Mouse (Mus musculus) regulatory T cell (primary cell): ENCODE measurements around the gene Hydin.

Source experiments
- in situ Hi-C: fragments of 300-600 bp; cut with MboI, MseI; formaldehyde crosslinking; loops from one replicate; pipeline ENCODE4 v1.15.1; 2025; ENCODE audit warnings: high pct_unique_total_duplicates

Gene Hydin

DNA sequence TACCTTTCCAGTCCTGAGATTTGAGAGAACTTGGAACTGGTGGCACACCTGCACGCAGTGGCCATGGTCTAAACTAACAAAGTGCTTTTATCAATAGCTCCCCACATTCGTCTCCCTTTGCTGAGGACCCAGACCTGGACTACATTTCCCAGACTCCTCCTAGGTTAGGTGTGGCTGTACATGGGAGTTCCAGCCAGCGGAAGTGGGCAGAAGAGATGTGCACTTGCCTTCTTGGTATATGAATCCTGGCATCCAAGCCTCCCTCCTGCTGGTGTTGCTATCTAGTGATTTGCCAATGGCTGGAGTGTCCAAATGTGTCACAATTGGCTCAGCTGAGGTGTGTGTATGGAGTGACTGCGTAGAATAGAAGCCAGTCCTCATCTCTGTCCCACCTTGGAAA lies 173.8 kb downstream of the Hydin start:
- in situ Hi-C loops, result no loop called here

DNA sequence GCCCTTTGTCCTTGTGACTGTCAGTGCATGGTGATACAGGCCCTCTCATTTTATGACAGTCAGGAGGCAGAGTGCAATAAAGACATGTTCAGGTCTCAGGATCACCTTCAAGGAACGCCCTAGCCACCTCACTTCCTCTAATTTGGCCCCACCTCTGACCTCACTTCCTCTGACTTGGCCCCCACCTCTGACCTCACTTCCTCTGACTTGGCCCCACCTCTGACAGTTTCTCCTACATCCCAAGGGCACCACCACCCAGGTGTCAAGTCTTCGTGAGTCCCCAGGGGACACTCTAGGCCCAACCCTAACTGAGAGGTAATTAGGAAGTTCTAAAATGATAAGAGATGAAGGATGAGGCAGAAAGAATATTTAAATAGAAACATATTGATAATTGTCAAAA lies 177.5 kb downstream of the Hydin start:
- in situ Hi-C loops, result no loop called here

GRCm38 (mm10) chr8:110450463-110450862 lies 183.7 kb downstream of the Hydin start:
- in situ Hi-C loops, result no loop called here

- in situ Hi-C loops, result no loop called here
Observed at GRCm38 (mm10) chr8:110454466-110454865, 187.7 kb downstream of the Hydin start.

- in situ Hi-C loops, result no loop called here
Observed at GRCm38 (mm10) chr8:110457424-110457823, 190.6 kb downstream of the Hydin start.

DNA sequence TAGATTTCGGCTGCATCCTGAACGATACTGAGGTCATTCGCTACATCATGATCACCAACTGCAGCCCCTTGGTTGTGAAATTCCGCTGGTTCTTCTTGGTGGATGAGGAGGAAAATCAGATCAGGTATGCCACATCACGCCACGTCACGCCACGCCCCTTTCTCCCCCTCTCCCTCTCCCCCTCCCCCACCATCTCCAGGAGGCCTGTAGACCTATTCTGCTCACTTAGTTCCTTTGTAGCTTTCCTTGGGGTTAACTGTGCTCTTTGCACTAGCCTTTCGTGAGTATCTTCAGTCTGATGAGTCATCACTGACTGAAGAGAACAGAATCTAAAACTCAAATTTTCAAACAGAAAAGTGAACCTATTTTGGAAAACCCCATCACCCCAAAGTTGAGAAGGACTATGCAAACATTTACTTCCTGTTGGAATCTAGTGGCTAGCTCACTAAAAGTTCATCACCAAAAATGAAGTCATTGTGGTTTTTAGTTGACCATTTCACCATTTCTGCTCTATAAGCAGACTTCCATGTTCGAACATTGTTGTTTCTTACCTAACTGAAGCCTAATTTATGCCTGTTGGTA lies 195.9 kb downstream of the Hydin start:
- in situ Hi-C loops, result no loop called here

DNA sequence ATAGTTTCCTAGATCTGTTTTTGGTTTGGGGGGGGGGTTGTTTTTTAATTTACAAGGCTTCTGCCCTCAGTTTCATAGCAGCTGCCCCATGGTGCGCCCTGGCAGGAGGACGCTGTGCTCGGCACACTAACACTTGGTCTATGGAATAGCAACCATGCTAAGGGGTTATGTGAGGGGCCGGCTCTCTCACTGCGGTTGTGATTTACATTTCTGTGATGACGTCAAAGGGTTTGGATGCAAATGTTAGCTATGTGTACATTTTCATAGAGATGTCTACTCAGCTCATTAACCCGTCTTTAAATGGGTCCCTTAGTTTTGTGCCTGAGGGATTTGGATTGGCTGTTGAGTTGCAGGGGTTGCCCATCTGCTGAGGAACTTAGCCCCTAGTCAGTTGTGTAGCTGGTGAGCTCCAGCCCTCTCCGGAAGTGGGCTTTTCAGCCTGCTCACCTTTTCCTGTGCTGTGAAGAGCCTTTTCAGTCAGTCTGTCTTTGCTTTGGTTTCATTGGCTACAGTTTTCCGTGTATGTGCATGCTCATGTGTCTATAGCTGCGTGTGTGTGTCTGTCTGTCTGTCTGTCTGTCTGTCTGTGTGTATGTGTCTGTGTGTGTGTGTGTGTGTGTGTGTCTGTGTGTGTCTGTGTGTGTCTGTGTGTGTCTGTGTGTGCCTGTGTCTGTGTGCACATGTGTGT lies 197.1 kb downstream of the Hydin start:
- in situ Hi-C loops, result no loop called here

DNA sequence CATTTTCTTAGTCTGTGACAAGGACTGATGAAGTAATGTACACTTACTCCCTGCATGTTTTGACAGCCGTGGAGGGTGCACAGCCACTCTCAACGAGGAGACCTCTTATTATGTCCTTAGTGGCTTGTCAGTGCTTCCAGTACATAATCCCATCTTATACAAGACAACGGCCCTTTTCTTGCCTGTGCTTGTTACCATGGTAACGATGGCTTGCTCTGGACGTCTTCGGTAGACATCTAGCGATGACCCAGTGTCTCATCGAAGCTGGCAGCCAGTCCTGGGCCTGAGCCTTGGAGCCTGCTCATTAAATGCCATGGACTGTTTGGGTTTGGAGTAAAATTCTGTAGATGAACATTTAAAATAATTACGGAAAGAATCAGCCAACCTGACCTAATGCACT lies 198.8 kb downstream of the Hydin start:
- in situ Hi-C loops, result no loop called here

DNA sequence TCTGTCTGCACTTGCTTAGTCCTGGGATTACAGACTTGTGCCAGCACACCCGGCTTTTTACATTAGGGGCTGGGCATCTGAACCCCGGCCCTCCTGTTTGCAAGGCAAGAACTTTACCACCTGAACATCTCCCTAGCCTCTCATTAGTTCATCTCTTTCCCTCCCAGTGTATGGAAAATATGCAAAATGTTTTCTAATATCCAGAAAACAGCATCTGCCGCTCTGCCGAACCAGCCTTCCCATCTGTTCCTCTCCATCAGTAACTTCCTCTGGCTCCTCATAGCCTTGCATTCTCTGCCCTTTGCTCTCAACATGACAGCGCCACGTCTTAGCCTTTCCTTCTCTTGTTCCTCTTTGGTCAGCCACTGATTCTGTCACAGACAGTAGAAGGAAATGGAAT lies 210.5 kb downstream of the Hydin start:
- in situ Hi-C loops, result loop anchor here (25.0 kb wide), 1 partner anchor 315 kb away; the partner anchor contains the start of gene Calb2

DNA sequence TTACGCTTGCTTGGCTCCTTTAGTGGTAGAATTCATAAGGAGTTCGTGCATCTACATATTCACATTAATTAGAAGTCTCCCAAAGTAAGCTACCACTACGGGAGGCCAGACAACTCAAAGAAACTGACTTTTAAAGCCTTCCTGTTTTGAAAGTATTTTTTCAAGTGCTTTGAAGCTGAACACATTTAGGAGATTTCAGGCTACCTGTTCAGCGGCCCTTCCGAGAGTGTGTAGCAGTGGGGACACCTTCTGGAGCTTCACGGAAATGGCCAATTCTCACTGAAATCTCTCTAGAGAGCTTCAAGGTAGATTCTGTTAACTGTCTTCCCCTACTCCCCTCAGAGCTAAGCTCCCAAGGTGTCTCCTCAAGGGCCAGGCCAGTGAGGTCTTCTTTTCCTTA lies 211.8 kb downstream of the Hydin start:
- in situ Hi-C loops, result loop anchor here (25.0 kb wide), 1 partner anchor 316 kb away; the partner anchor contains the start of gene Calb2

DNA sequence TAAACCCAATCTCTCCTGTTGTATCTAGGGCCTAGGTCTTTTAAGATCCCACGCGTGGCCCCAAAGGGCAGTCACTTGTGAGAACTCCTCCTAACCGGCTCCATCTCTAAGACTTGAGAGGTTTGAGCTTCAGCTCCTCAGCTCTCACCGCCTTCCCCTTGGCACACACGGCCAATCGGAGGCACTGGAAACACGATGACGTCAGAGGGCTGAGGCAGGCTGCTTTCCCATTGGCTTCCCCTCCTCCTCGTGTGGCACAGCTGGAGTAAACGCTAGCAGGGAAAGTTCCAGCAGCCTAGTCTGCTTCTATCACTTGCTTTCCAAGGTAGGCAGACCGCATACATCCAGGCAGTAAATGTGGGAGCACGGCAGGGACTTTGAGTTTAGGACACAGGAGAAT lies 212.6 kb downstream of the Hydin start:
- in situ Hi-C loops, result loop anchor here (25.0 kb wide), 1 partner anchor 317 kb away; the partner anchor contains the start of gene Calb2

- in situ Hi-C loops, result loop anchor here (25.0 kb wide), 1 partner anchor 320 kb away; the partner anchor contains the start of gene Calb2
Observed at GRCm38 (mm10) chr8:110482275-110482674, 215.5 kb downstream of the Hydin start.

DNA sequence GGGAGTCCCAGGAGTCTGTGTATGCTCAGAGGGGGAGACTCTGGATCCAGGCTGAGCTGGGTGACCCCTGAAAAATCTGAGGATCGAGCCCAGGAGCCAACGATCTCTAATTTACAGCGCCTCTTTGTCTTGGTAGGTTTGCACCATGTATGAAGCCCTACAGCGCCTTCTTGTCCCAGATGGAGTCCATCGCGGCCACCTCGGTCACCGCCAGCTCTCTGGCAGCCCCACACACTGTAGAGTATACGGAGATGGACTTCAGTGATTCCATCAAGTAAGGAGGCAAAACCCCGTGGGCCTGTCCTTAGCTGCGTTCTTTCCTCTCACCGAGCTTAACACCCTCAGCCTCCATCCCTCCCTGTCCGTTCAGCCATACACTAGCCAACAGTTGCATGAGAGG lies 218.5 kb downstream of the Hydin start:
- in situ Hi-C loops, result loop anchor here (25.0 kb wide), 1 partner anchor 323 kb away; the partner anchor contains the start of gene Calb2

- in situ Hi-C loops, result loop anchor here (25.0 kb wide), 1 partner anchor 324 kb away; the partner anchor contains the start of gene Calb2
Observed at GRCm38 (mm10) chr8:110486020-110486419, 219.2 kb downstream of the Hydin start.

DNA sequence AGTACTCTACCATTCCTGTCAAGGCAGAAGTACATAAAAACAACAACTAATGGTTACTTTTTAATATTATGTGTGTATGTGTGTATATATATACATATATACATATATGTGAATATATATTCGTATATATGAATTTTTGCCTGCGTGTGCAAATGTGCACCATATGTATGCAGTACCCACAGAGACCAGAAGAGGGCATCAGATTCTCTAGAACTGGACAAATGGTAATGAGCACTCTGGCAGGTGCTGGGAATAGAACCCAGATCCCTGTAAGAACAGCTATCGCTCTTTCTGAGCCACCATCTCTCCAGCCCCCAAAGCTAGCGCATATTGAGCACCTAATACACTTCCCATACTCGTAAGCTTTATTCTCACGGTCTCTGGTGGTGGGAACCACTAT lies 220.9 kb downstream of the Hydin start:
- in situ Hi-C loops, result loop anchor here (25.0 kb wide), 1 partner anchor 325 kb away; the partner anchor contains the start of gene Calb2

DNA sequence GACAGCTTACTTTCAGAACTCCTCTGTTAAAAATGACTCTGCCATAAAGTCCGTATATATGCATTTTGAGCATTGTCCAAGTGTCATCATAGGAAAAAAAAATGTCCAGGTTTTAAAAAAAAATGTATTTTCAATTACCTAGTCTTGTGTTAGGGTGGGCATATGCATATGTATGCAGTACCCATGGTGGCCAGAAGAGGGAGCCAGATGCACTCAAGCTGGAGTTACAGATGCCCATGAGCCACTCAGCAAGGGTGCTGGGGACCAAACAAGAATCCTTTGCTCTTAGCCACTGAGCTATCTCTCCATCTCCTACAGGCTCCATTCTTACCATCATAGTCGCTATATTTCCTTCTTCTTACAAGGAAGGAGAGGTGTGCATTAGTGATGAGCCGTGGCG lies 222.6 kb downstream of the Hydin start:
- in situ Hi-C loops, result loop anchor here (25.0 kb wide), 1 partner anchor 327 kb away; the partner anchor contains the start of gene Calb2

GRCm38 (mm10) chr8:110491118-110491517 lies 224.3 kb downstream of the Hydin start:
- in situ Hi-C loops, result loop anchor here (25.0 kb wide), 1 partner anchor 329 kb away; the partner anchor contains the start of gene Calb2

DNA sequence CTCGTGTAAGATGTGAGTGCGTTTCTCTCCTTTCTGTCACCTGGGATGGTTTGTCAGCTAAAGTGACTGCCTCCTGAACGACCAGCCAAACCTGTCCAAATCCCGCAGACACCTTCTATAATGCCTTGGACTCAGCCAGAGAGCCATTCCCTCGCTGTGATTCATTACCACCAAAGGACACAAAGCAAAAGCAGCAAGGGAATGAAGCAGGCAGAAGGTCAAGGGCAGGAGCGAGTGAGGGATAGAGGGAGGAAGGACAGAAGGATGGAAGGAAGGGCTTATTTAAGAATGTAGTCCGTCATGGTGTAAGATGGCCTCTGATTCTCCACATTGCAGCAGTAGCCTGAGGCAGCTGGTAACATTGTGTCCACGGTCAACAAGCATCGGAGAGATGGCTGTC lies 229.5 kb downstream of the Hydin start:
- in situ Hi-C loops, result loop anchor here (25.0 kb wide), 1 partner anchor 334 kb away; the partner anchor contains the start of gene Calb2

DNA sequence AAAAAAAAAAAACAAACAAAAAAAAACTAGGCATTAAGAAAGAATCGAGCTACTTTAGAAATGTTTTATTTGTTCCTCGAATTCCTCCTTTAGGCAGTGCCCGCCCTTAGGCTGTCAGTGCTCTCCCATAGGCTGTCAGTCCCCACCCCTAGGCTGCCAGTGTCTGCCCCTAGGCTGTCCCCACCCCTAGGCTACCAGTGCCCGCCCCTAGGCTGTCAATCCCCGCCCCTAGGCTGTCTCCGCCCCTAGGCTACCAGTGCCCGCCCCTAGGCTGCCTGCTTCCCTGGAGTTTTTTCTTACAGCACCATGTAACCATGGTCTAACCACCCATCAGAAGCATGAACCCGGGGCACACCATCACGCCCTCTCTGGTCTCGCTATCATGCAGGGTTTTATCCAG lies 233.5 kb downstream of the Hydin start:
- in situ Hi-C loops, result no loop called here

DNA sequence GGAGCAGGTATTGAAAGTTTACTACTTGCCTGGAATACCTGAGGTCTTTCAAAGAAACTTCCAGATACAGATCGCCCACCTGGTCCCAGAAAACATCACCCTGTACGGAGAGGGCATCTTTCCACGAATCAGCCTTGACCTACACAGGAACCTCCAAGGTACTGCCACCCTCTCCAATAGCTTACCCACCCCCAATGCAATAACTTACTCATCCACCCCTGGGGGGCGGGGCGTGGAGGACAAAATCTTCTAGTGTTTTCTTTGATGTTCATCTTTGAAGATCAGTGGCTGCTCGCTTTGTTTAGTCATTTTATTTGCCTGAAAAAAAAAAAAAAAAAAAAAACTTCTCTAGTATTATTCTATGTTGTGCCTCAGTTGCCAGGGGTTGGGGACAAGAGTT lies 233.9 kb downstream of the Hydin start:
- in situ Hi-C loops, result no loop called here

DNA sequence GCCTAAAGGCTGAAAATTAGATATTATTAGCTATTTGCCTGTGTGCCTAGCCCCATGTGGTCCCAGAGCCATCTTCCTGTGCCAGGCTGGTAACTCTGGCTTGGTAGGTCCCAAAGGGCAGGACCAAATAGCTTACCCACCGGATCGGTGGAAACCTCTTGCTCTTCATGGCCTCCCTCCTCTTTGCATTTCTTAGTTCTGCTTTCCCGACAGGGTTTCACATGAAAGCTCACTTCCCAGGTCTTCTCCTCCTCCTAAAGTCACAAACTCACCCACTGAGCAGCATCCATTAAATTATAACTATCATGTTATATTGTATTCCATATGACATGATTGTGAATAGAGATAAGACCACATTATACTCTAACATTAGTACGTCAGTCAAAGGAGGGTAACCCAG lies 234.6 kb downstream of the Hydin start:
- in situ Hi-C loops, result no loop called here

DNA sequence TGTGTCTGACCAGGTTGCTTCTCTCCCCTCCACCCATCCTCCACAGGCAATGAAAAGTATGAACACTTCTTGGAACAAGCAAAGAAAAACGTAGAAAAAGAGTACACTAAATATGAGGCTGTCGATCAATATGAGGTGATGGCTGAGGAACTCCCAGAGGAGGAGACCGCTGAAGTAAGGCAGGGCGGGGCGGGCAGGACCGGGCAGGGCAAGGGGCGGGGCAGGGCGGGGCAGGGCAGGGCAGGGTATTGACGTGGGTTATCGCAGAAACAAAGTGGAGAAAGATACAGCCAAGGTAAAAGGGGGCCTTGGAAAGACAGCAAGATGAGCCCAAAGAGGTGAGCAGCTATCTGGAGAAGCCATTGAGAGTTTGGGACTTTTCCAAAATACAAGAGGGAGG lies 236.1 kb downstream of the Hydin start:
- in situ Hi-C loops, result no loop called here

- in situ Hi-C loops, result no loop called here
Observed at GRCm38 (mm10) chr8:110508766-110509165, 242.0 kb downstream of the Hydin start.
